Mouse (Mus musculus): ENCODE results near the gene Mroh7. TPM values are rescaled to one million over a fixed set of nuclear protein-coding genes. Genes with fewer than 3 reads are reported as not detected.

Mroh7 gene
- total RNA-seq, 2 experiments from 2014 or later: 1.5 to 2.1 TPM

- DNase-seq (ENCODE audit: low spot score in 2 of 2): no peak
These were observed 96.6 kb downstream of the Mroh7 start for GRCm38 (mm10) chr4:106634086-106634479.

GRCm38 (mm10) chr4:106633281-106634085, 97.2 kb downstream of the Mroh7 start:
- DNase-seq (ENCODE audit: low spot score in 2 of 2): peak in 1 of 2 experiments; percentile 49

- DNase-seq (ENCODE audit: low spot score in 2 of 2): no peak
These were observed 98.4 kb downstream of the Mroh7 start for GRCm38 (mm10) chr4:106632313-106632712.

Other genes with a start within 250 kb of the Mroh7 start
- gene Bsnd, start 238.6 kb downstream of the Mroh7 start, total RNA-seq (2021): under 1 TPM in 1 of 2 experiments, not detected in 1; 0.17 TPM
- 100 to 1,000 TPM in 1 of 2 experiments, 10 to 100 TPM in 1; 93.8 to 106 TPM for gene Dhcr24, start 169.9 kb downstream of the Mroh7 start, total RNA-seq (2021)
- not detected for gene Lexm, start 113.7 kb downstream of the Mroh7 start, total RNA-seq (2021)
- under 1 TPM; 0.91 to 0.94 TPM for gene Ttc22, start 108.5 kb downstream of the Mroh7 start, total RNA-seq (2021)
- gene Pars2, start 79.9 kb downstream of the Mroh7 start, total RNA-seq (2021): 1 to 10 TPM; 6.8 to 7.3 TPM
- gene Ttc4, start 52.0 kb downstream of the Mroh7 start, total RNA-seq (2021): 10 to 100 TPM; 38.7 to 41.3 TPM
- gene Fam151a, start 3.0 kb upstream of the Mroh7 start, total RNA-seq (2021): not detected
- gene Acot11, start 74.1 kb upstream of the Mroh7 start, total RNA-seq (2021): 10 to 100 TPM; 43.7 to 53.3 TPM
- 100 to 1,000 TPM; 106 to 119 TPM for gene Ssbp3, start 179.8 kb upstream of the Mroh7 start, total RNA-seq (2021)